22 mouse cellular contexts compared by ENCODE assay signal in genomic region chr1:113688614-113689013, GRCm38 (mm10).
DNase-seq lines count a peak whose midpoint lies in the region; ATAC-seq and TF ChIP-seq lines count a peak whose summit lies in the region.
"Had no signal": no experiment of that assay in that cellular context is flagged by ENCODE, and none has a peak within 500 bp of the region (broad histone marks: within the 10 kb centered on the region; RNA-seq: fewer than 3 reads in every experiment).

No protein-coding gene starts in this region.

- TF ChIP-seq POLR2A in brain, embryonic 14.5 days (IDR thresholded peaks at IDR 0.05; ENCODE audit: borderline replicate concordance, extremely low read depth, insufficient read depth, insufficient read length, poor library complexity, severe bottlenecking): no peak

- no peaks in the 10 kb centered on the region for H3K27me3 ChIP-seq in forebrain, embryonic 14.5 days (replicated peaks; ENCODE audit: control insufficient read depth, insufficient read depth, low read length)
- H3K27me3 ChIP-seq in forebrain, embryonic 12.5 days: no peaks in the 10 kb centered on the region
- H3K27me3 ChIP-seq in forebrain, embryonic 16.5 days (replicated peaks; ENCODE audit: control insufficient read depth, insufficient read depth, low read length): no peaks in the 10 kb centered on the region
- H3K27me3 ChIP-seq in forebrain, embryonic 11.5 days (ENCODE audit: control insufficient read depth, insufficient read depth, low read length): no peaks in the 10 kb centered on the region
- H3K27me3 ChIP-seq: CH12.LX; embryonic facial prominence, embryonic 12.5 days; Patski had no signal

- no peak for ATAC-seq in forebrain, embryonic 14.5 days
- ATAC-seq in forebrain, embryonic 12.5 days (ENCODE audit: low FRiP score): no peak
- ATAC-seq in forebrain, embryonic 16.5 days: peak; percentile 65
- no peak for ATAC-seq in forebrain, embryonic 11.5 days (replicated peaks; ENCODE audit: low FRiP score)
- ATAC-seq: activated CD4-positive, CD25-positive, alpha-beta regulatory T cell, adult 4 months; CD4-positive, CD25-positive, alpha-beta regulatory T cell, adult 4 months; Patski had no signal

- H3K4me1 ChIP-seq in forebrain, embryonic 14.5 days (ENCODE audit: control insufficient read depth, insufficient read depth, low read length): no peaks in the 10 kb centered on the region
- no peaks in the 10 kb centered on the region for H3K4me1 ChIP-seq in forebrain, embryonic 12.5 days
- H3K4me1 ChIP-seq in forebrain, embryonic 16.5 days (replicated peaks; ENCODE audit: control insufficient read depth, insufficient read depth, low read length): no peaks in the 10 kb centered on the region
- no peaks in the 10 kb centered on the region for H3K4me1 ChIP-seq in forebrain, embryonic 11.5 days (replicated peaks; ENCODE audit: control insufficient read depth, insufficient read depth, low read length)
- H3K4me1 ChIP-seq: embryonic facial prominence, embryonic 10.5 days; embryonic facial prominence, embryonic 12.5 days had no signal

- H3K27ac ChIP-seq in forebrain, embryonic 14.5 days (ENCODE audit: low read depth, low read length): no peak overlapping the region
- H3K27ac ChIP-seq in forebrain, embryonic 12.5 days: no peak overlapping the region
- H3K27ac ChIP-seq in forebrain, embryonic 16.5 days (ENCODE audit: low read length): no peak overlapping the region
- no peak overlapping the region for H3K27ac ChIP-seq in forebrain, embryonic 11.5 days (ENCODE audit: low read depth, low read length)
- H3K27ac ChIP-seq in layer of hippocampus, adult 2 months: no peak overlapping the region
- H3K27ac ChIP-seq: embryonic facial prominence, embryonic 10.5 days; embryonic facial prominence, embryonic 12.5 days had no signal

- WGBS in forebrain, embryonic 14.5 days: 60% methylated on average over 2 of the region's 2 CpGs
- 82% methylated on average over 2 of the region's 2 CpGs for WGBS in forebrain, embryonic 12.5 days
- 83% methylated on average over 2 of the region's 2 CpGs for WGBS in forebrain, embryonic 16.5 days
- WGBS in forebrain, embryonic 11.5 days: 94% methylated on average over 2 of the region's 2 CpGs

- H3K36me3 ChIP-seq in forebrain, embryonic 14.5 days (ENCODE audit: control insufficient read depth, insufficient read depth, low read length): no peaks in the 10 kb centered on the region
- no peaks in the 10 kb centered on the region for H3K36me3 ChIP-seq in forebrain, embryonic 12.5 days (replicated peaks)
- H3K36me3 ChIP-seq in forebrain, embryonic 16.5 days (ENCODE audit: control insufficient read depth, insufficient read depth): no peaks in the 10 kb centered on the region
- H3K36me3 ChIP-seq in forebrain, embryonic 11.5 days (ENCODE audit: control insufficient read depth, insufficient read depth, low read length): no peaks in the 10 kb centered on the region
- H3K36me3 ChIP-seq: embryonic facial prominence, embryonic 10.5 days; embryonic facial prominence, embryonic 12.5 days; G1E had no signal

- no peak overlapping the region for H3K4me3 ChIP-seq in forebrain, embryonic 14.5 days (ENCODE audit: low read depth, low read length)
- no peak overlapping the region for H3K4me3 ChIP-seq in forebrain, embryonic 12.5 days (replicated peaks)
- no peak overlapping the region for H3K4me3 ChIP-seq in forebrain, embryonic 16.5 days (replicated peaks; ENCODE audit: low read length)
- H3K4me3 ChIP-seq in forebrain, embryonic 11.5 days (ENCODE audit: low read depth, low read length): no peak overlapping the region
- no peak overlapping the region for H3K4me3 ChIP-seq in layer of hippocampus, adult 2 months
- H3K4me3 ChIP-seq: embryonic facial prominence, embryonic 10.5 days; embryonic facial prominence, embryonic 12.5 days had no signal

- DNase-seq in forebrain, embryonic 14.5 days (ENCODE audit: low spot score): peak; percentile 44
- no peak for DNase-seq in forebrain, embryonic 11.5 days (ENCODE audit: low spot score)
- DNase-seq in brain, embryonic 14.5 days (ENCODE audit: low read depth): peak; percentile 46
- DNase-seq in layer of hippocampus, adult 2 months (ENCODE audit: low spot score in 2 of 2): no peak
- DNase-seq: adrenal gland, adult 8-10 months; adrenal gland, postnatal 14 days; adrenal gland, postnatal 36 days; B cell, adult 2 months; cerebellum, adult 11-12 months; cerebellum, adult 2 months; cerebellum, adult 9-10 months; cerebellum, postnatal 10 days; cerebellum, postnatal 25 days had no signal

- no peak overlapping the region for H3K9ac ChIP-seq in forebrain, embryonic 14.5 days (ENCODE audit: low read length)
- H3K9ac ChIP-seq in forebrain, embryonic 12.5 days: no peak overlapping the region
- H3K9ac ChIP-seq in forebrain, embryonic 16.5 days (replicated peaks; ENCODE audit: low read depth, low read length): no peak overlapping the region
- H3K9ac ChIP-seq in forebrain, embryonic 11.5 days (ENCODE audit: low read length): no peak overlapping the region
- H3K9ac ChIP-seq: embryonic facial prominence, embryonic 12.5 days had no signal

- H3K4me2 ChIP-seq in forebrain, embryonic 14.5 days (ENCODE audit: low read length): no peak overlapping the region
- H3K4me2 ChIP-seq in forebrain, embryonic 12.5 days: no peak overlapping the region
- H3K4me2 ChIP-seq in forebrain, embryonic 16.5 days (ENCODE audit: low read length): no peak overlapping the region
- H3K4me2 ChIP-seq in forebrain, embryonic 11.5 days (ENCODE audit: low read depth, low read length, severe bottlenecking): no peak overlapping the region
- H3K4me2 ChIP-seq: embryonic facial prominence, embryonic 12.5 days had no signal

- no peak for TF ChIP-seq CTCF in brain, embryonic 14.5 days (IDR thresholded peaks at IDR 0.05; ENCODE audit: borderline replicate concordance, extremely low read depth, insufficient read depth, insufficient read length)
- TF ChIP-seq CTCF in layer of hippocampus, adult 2 months (conservative IDR thresholded peaks at IDR 0.05): no peak

- H3K9me3 ChIP-seq in forebrain, embryonic 14.5 days (replicated peaks; ENCODE audit: control insufficient read depth, low read length): no peaks in the 10 kb centered on the region
- H3K9me3 ChIP-seq in forebrain, embryonic 12.5 days: no peaks in the 10 kb centered on the region
- no peaks in the 10 kb centered on the region for H3K9me3 ChIP-seq in forebrain, embryonic 16.5 days (ENCODE audit: control insufficient read depth, low read length)
- no peaks in the 10 kb centered on the region for H3K9me3 ChIP-seq in forebrain, embryonic 11.5 days (ENCODE audit: control insufficient read depth, low read length)
- H3K9me3 ChIP-seq: embryonic facial prominence, embryonic 10.5 days; embryonic facial prominence, embryonic 12.5 days had no signal

Comparison
In these comparisons a context has a peak if more than half of its experiments do, and no peak if none do; other contexts are left out.
1. DNase-seq: peak in forebrain, embryonic 14.5 days (single experiment) and brain, embryonic 14.5 days (single experiment); none in forebrain, embryonic 11.5 days (single experiment) and layer of hippocampus, adult 2 months (0 of 2).